Mouse (Mus musculus) heart, embryonic 15.5 days (tissue): ENCODE measurements at regions not wholly inside any gene's neighbourhood (a gene's known extent, or its start where the extent isn't known, plus 50 kb on each side); places are given as distances from the start of the nearest gene placed in this dataset. TPM values are rescaled to one million over a fixed set of nuclear protein-coding genes. Genes with fewer than 3 reads are reported as not detected.

Experiments
- ATAC-seq: fragments of 200-750 bp; cut with Nextera tagmentation; replicated peaks from 2 replicates; pipeline ENCODE4 v1.8.0; 2017; ENCODE audit warnings: low read depth, moderate TSS enrichment; ENCODE audit not compliant: insufficient number of reproducible peaks, insufficient read depth, low FRiP score
- H3K27ac ChIP-seq: fragments of 300-500 bp; sonication (generic); 2 replicates; pipeline ENCODE4 v1.5.1; 2015; ENCODE audit warnings: mild to moderate bottlenecking, inconsistent platforms
- H3K27me3 ChIP-seq: fragments of 300-500 bp; sonication (generic); 2 replicates; pipeline ENCODE4 v1.6.1; 2015; ENCODE audit warnings: inconsistent platforms
- H3K36me3 ChIP-seq: fragments of 300-500 bp; sonication (generic); 2 replicates; pipeline ENCODE4 v1.6.1; 2015; ENCODE audit warnings: mild to moderate bottlenecking, inconsistent platforms
- H3K4me1 ChIP-seq: fragments of 300-500 bp; sonication (generic); replicated peaks from 2 replicates; pipeline ENCODE4 v1.6.1; 2015; ENCODE audit warnings: inconsistent platforms
- H3K4me2 ChIP-seq: fragments of 300-500 bp; sonication (generic); 2 replicates; pipeline ENCODE4 v1.6.1; 2015; ENCODE audit warnings: inconsistent platforms, mild to moderate bottlenecking, moderate library complexity
- H3K4me3 ChIP-seq: fragments of 300-500 bp; sonication (generic); 2 replicates; pipeline ENCODE4 v1.5.1; 2015; ENCODE audit warnings: mild to moderate bottlenecking, inconsistent platforms
- H3K9ac ChIP-seq: fragments of 300-500 bp; sonication (generic); 2 replicates; pipeline ENCODE4 v1.6.1; 2015; ENCODE audit warnings: mild to moderate bottlenecking, inconsistent platforms
- H3K9me3 ChIP-seq: fragments of 300-500 bp; sonication (generic); replicated peaks from 2 replicates; pipeline ENCODE4 v1.6.1; 2016; ENCODE audit warnings: inconsistent platforms
- WGBS: fragments of 180-500 bp; shearing (Covaris S2); methylation state at CpG from one replicate; pipeline ENCODE4 v1.1.7; 2015; ENCODE audit warnings: mixed read lengths; 5-methylcytosine and 5-hydroxymethylcytosine counted together
- microRNA-seq: library from miRNA; unstranded; fragments of <30 nt; microRNA quantifications from one replicate; pipeline ENCODE4, GENCODE M21; 2016

GRCm38 (mm10) chr10:109092219-109092618 is 81.4 kb upstream of the Syt1 start:
- ATAC-seq: no peak
- H3K9ac ChIP-seq: no peak overlapping the region
- H3K4me2 ChIP-seq: no peak overlapping the region
- WGBS: 44% methylated on average over 4 of the region's 4 CpGs
- no peaks in the 10 kb centered on the region for H3K36me3 ChIP-seq
- H3K27me3 ChIP-seq: no peaks in the 10 kb centered on the region
- H3K4me3 ChIP-seq: no peak overlapping the region
- H3K9me3 ChIP-seq: no peaks in the 10 kb centered on the region
- no peaks in the 10 kb centered on the region for H3K4me1 ChIP-seq
- H3K27ac ChIP-seq: peak overlapping the region; percentile 33

DNA sequence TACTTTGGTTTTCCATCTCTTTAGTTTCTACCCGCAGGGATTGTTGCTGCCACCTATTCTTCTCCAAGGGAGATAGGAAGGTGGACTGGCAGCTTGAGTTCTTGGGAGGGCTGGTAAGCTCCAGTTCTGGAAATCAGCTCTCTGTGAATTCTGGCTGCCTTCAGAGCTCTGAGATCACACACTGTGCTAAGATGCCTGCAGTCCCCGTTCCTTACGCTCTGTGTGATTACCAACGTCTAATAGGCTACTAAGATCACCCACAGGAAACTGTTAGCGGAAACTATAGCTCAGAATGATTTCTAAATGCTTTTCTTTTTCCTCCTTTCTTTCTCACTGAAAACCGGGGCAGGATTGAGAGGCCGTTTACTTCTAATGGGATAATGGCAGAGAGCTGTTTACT is 69.0 kb upstream of the Syt1 start:
- no peaks in the 10 kb centered on the region for H3K36me3 ChIP-seq
- no peak for ATAC-seq
- 48% methylated on average over 7 of the region's 7 CpGs for WGBS
- no peak overlapping the region for H3K9ac ChIP-seq
- H3K27ac ChIP-seq: no peak overlapping the region
- no peak overlapping the region for H3K4me3 ChIP-seq
- H3K4me2 ChIP-seq: 0 out of 2 replicates have a peak overlapping the region, but pooled peaks have one; percentile 6
- no peaks in the 10 kb centered on the region for H3K9me3 ChIP-seq
- no peaks in the 10 kb centered on the region for H3K4me1 ChIP-seq
- no peaks in the 10 kb centered on the region for H3K27me3 ChIP-seq

DNA sequence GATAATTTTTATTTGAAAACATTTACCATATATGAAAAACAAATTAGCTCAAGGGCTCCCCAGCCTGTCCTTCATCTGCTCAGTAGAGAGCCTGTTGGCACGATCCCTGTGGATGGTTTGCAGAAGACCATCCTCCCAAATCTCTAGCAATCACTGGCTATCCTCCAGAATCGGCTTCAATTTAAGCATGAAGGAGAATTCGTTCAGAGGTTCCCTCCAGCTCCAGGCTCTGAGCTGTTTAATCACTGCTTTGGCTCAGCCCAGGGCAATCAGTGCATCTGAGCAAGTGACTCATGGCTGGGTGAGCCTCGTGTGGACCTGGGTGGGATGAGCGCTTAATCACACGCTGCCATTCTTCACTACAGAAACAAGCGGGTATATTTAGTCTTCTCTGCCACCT is 63.4 kb upstream of the Syt1 start:
- Histone ChIP-seq H3K4me2 (no peak overlapping the region), H3K9ac (no peak overlapping the region), H3K9me3 (no peaks in the 10 kb centered on the region), H3K27me3 (no peaks in the 10 kb centered on the region), H3K36me3 (no peaks in the 10 kb centered on the region), H3K27ac (no peak overlapping the region), H3K4me1 (no peaks in the 10 kb centered on the region), H3K4me3 (no peak overlapping the region)
- ATAC-seq: no peak
- 76% methylated on average over 7 of the region's 7 CpGs for WGBS

Small RNAs in the stretch of these regions (microRNA-seq; reads per million reads assigned to microRNA genes)
- not detected for gene Gm44495
